Mouse (Mus musculus) stomach, postnatal 0 days (tissue): Measurements from ENCODE around the gene Bcl2l10. TPM values are rescaled to one million over a fixed set of nuclear protein-coding genes. Genes with fewer than 3 reads are reported as not detected.

Experiments used
- ATAC-seq: fragments of 200-750 bp; cut with Nextera tagmentation; 2 replicates; pipeline ENCODE4 v1.8.0; 2017; ENCODE audit not compliant: low FRiP score, low TSS enrichment
- DNase-seq: peaks from one replicate; pipeline ENCODE4 v3.0.0-alpha.2; 2016; ENCODE audit warnings: low spot score
- H3K27ac ChIP-seq: fragments of 300-500 bp; sonication (generic); replicated peaks from 2 replicates; pipeline ENCODE4 v1.5.1; 2014; ENCODE audit warnings: mild to moderate bottlenecking, control low read depth
- H3K27me3 ChIP-seq: fragments of 300-500 bp; sonication (generic); 2 replicates; pipeline ENCODE4 v1.6.1; 2014; ENCODE audit warnings: low read length; ENCODE audit not compliant: control insufficient read depth, insufficient read depth
- H3K36me3 ChIP-seq: fragments of 300-500 bp; sonication (generic); 2 replicates; pipeline ENCODE4 v1.6.1; 2014; ENCODE audit warnings: low read length, mixed read lengths; ENCODE audit not compliant: control insufficient read depth, insufficient read depth
- H3K4me1 ChIP-seq: fragments of 300-500 bp; sonication (generic); replicated peaks from 2 replicates; pipeline ENCODE4 v1.6.1; 2014; ENCODE audit warnings: antibody characterized with exemption; ENCODE audit not compliant: control insufficient read depth, insufficient read depth
- H3K4me2 ChIP-seq: fragments of 300-500 bp; sonication (generic); replicated peaks from 2 replicates; pipeline ENCODE4 v1.6.1; 2014; ENCODE audit warnings: low read depth, mild to moderate bottlenecking, control low read depth, moderate library complexity
- H3K4me3 ChIP-seq: fragments of 300-500 bp; sonication (generic); 2 replicates; pipeline ENCODE4 v1.5.1; 2014; ENCODE audit warnings: low read depth, low read length, control low read depth
- H3K9ac ChIP-seq: fragments of 300-500 bp; sonication (generic); 2 replicates; pipeline ENCODE4 v1.6.1; 2014; ENCODE audit warnings: mild to moderate bottlenecking, low read length, control low read depth, mixed read lengths
- H3K9me3 ChIP-seq: fragments of 300-500 bp; sonication (generic); 2 replicates; pipeline ENCODE4 v1.6.1; 2016; ENCODE audit warnings: low read length; ENCODE audit not compliant: control insufficient read depth
- CTCF ChIP-seq: IDR thresholded peaks from 2 replicates; pipeline ENCODE4 v1.5.1; 2016; ENCODE audit warnings: antibody characterized with exemption, low read depth, mild to moderate bottlenecking, moderate library complexity
- EP300 ChIP-seq: optimal IDR thresholded peaks from 2 replicates; pipeline ENCODE3; 2016; ENCODE audit warnings: antibody characterized with exemption
- WGBS: fragments of 180-500 bp; shearing (Covaris S2); extraction: QIAGEN DNeasy Blood & Tissue Kit; methylation state at CpG from one replicate; pipeline ENCODE4 v1.1.7; 2014; 5-methylcytosine and 5-hydroxymethylcytosine counted together
- polyA plus RNA-seq: library from polyadenylated mRNA; unstranded; fragments of >200 nt; fragmentation: Nextera tagmentation; extraction: Ambion mirVana; gene quantifications from 2 replicates; pipeline ENCODE4 v1.2.1, GENCODE M21; 2015

The Bcl2l10 gene
- polyA plus RNA-seq, 1 experiment from 2014 or later, result not detected

DNA sequence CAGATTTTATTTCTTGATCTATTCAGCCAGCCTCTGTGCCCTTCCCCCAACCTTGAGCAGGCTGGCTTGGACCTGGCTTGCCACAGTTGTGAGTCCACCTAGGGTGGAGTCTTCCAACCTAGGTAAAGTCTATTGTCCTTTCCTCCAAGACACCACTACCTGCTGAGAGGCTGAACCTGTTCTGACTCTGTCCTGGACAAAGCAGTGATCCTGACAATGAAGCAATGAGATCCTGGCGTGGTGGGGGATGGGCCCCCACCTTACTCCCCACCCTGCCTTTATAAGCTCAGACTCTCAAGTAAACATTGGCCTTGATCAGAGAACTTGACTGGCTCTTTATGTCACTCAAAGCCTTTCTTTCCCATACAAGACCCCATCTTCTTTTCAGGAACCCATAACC lies 28.9 kb downstream of the Bcl2l10 start:
- H3K4me1 ChIP-seq, result no peaks in the 10 kb centered on the region
- no peak overlapping the region for H3K27ac ChIP-seq
- no peaks in the 10 kb centered on the region for H3K27me3 ChIP-seq
- 54% methylated on average over 1 of the region's 1 CpGs for WGBS
- DNase-seq (no peak), ATAC-seq (no peak)
- H3K4me3 ChIP-seq, result no peak overlapping the region
- TF ChIP-seq CTCF (no peak), EP300 (no peak)
- no peaks in the 10 kb centered on the region for H3K9me3 ChIP-seq
- no peak overlapping the region for H3K9ac ChIP-seq
- no peaks in the 10 kb centered on the region for H3K36me3 ChIP-seq
- H3K4me2 ChIP-seq, result no peak overlapping the region

DNA sequence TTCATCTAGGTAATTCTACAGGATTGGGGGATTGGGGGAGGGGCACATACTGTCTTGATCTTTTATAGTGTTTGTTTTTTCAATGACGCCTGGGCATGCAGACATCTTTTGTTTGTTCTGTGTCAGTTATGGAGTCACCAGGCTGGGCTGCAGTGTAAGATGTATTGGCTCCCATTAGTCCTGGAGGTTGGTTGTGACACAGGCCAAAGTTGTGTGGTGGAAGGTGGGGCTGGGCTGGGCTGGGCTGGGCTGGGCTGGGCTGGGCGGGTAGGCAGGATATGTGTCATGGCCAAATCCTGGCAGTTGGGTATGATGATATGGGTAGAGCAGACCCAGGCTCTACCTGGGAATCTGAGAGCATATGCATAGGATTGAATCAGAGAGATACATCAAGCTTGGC lies 31.2 kb downstream of the Bcl2l10 start:
- ATAC-seq (peak; percentile 65), DNase-seq (no peak)
- WGBS, result 64% methylated on average over 2 of the region's 2 CpGs

GRCm38 (mm10) chr9:75382825-75383224 lies 35.3 kb downstream of the Bcl2l10 start:
- 81% methylated on average over 14 of the region's 14 CpGs for WGBS
- ATAC-seq, result no peak
- no peak for TF ChIP-seq CTCF
- no peak for TF ChIP-seq EP300
- Histone ChIP-seq H3K9ac (no peak overlapping the region), H3K4me2 (no peak overlapping the region), H3K36me3 (peaks cover 5% of the 10 kb centered on the region; the same call in 1 of the 2 replicates), H3K27ac (no peak overlapping the region), H3K27me3 (no peaks in the 10 kb centered on the region), H3K4me1 (no peaks in the 10 kb centered on the region), H3K9me3 (no peaks in the 10 kb centered on the region), H3K4me3 (no peak overlapping the region)
- DNase-seq, result no peak

More for the DNA sequence above, 31.2 kb downstream of the Bcl2l10 start:
- Histone ChIP-seq H3K36me3 (no peaks in the 10 kb centered on the region), H3K27ac (no peak overlapping the region), H3K4me1 (no peaks in the 10 kb centered on the region), H3K27me3 (no peaks in the 10 kb centered on the region), H3K4me3 (no peak overlapping the region), H3K9me3 (no peaks in the 10 kb centered on the region), H3K4me2 (no peak overlapping the region), H3K9ac (no peak overlapping the region)
- no peak for TF ChIP-seq EP300
- no peak for TF ChIP-seq CTCF

DNA sequence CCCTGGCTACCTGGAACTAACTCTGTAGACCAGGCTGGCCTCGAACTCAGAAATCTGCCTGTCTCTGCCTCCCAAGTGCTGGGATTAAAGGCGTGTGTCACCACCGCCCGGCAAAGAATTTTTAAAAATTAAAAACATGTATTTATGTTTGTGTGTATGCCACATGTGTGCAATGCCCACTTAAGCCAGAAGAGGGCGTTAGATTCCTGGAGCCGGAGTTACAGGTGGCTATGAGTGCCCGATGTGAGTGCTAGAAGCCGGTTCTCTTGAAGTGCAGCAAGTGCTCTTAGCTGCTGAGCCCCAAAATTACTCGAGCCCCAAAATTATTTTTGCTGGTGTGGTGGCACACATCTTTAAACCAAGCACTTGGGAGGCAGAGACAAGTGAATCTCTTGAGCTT lies 36.2 kb downstream of the Bcl2l10 start:
- 85% methylated on average over 9 of the region's 9 CpGs for WGBS
- no peaks in the 10 kb centered on the region for H3K27me3 ChIP-seq
- H3K36me3 ChIP-seq, result peaks cover 10% of the 10 kb centered on the region
- DNase-seq (no peak), ATAC-seq (no peak)
- H3K4me1 ChIP-seq, result no peaks in the 10 kb centered on the region
- no peak overlapping the region for H3K9ac ChIP-seq
- no peak overlapping the region for H3K4me3 ChIP-seq
- H3K9me3 ChIP-seq, result no peaks in the 10 kb centered on the region
- TF ChIP-seq EP300, result no peak
- peak; percentile 44 for TF ChIP-seq CTCF
- no peak overlapping the region for H3K27ac ChIP-seq
- H3K4me2 ChIP-seq, result no peak overlapping the region

GRCm38 (mm10) chr9:75384337-75384962 lies 36.9 kb downstream of the Bcl2l10 start:
- H3K36me3 ChIP-seq, result peaks cover 17% of the 10 kb centered on the region
- no peak overlapping the region for H3K9ac ChIP-seq
- ATAC-seq, result peak; percentile 42; the same call in 1 of the 2 replicates
- no peak for DNase-seq
- H3K27ac ChIP-seq, result no peak overlapping the region
- no peaks in the 10 kb centered on the region for H3K4me1 ChIP-seq
- H3K9me3 ChIP-seq, result no peaks in the 10 kb centered on the region
- no peak overlapping the region for H3K4me2 ChIP-seq
- TF ChIP-seq CTCF, result no peak
- no peak overlapping the region for H3K4me3 ChIP-seq
- no peaks in the 10 kb centered on the region for H3K27me3 ChIP-seq
- 68% methylated on average over 3 of the region's 3 CpGs for WGBS

GRCm38 (mm10) chr9:75385218-75385974 lies 37.8 kb downstream of the Bcl2l10 start:
- Histone ChIP-seq H3K9me3 (no peaks in the 10 kb centered on the region), H3K4me1 (no peaks in the 10 kb centered on the region), H3K27ac (no peak overlapping the region), H3K27me3 (no peaks in the 10 kb centered on the region), H3K4me2 (no peak overlapping the region), H3K9ac (no peak overlapping the region), H3K36me3 (peaks cover 18% of the 10 kb centered on the region), H3K4me3 (no peak overlapping the region)
- 73% methylated on average over 9 of the region's 9 CpGs for WGBS
- ATAC-seq, result no peak
- no peak for DNase-seq
- TF ChIP-seq EP300 (no peak), CTCF (no peak)
